Mouse (Mus musculus) c-Kit-positive CD71-positive TER-119-negative erythroid progenitor cells, embryonic 14.5 days (primary cell): ENCODE data around the gene Dcdc2b.

Experiments
- DNase-seq: peaks from one replicate; pipeline ENCODE4 v3.0.0-alpha.2; 2013; ENCODE audit warnings: low read depth

Gene Dcdc2b

GRCm38 (mm10) chr4:129577688-129578087 is 36.4 kb downstream of the Dcdc2b start:
- no peak for DNase-seq

GRCm38 (mm10) chr4:129576863-129577491 is 37.1 kb downstream of the Dcdc2b start:
- DNase-seq, result no peak

GRCm38 (mm10) chr4:129575171-129575844 is 38.7 kb downstream of the Dcdc2b start:
- no peak for DNase-seq

GRCm38 (mm10) chr4:129573430-129573829 is 40.6 kb downstream of the Dcdc2b start, which contains the start of gene Lck:
Gene Lck (minus strand): TSS chr4:129573641.
- DNase-seq, result no peak

GRCm38 (mm10) chr4:129573093-129573370 is 41.0 kb downstream of the Dcdc2b start:
- DNase-seq, result no peak

- no peak for DNase-seq
These were observed 41.6 kb downstream of the Dcdc2b start for GRCm38 (mm10) chr4:129572236-129573092.

GRCm38 (mm10) chr4:129571551-129572084 is 42.4 kb downstream of the Dcdc2b start:
- DNase-seq, result no peak

- no peak for DNase-seq
These were observed 44.0 kb downstream of the Dcdc2b start for GRCm38 (mm10) chr4:129570028-129570427.

- DNase-seq, result no peak
These were observed 45.7 kb downstream of the Dcdc2b start for GRCm38 (mm10) chr4:129568366-129568765.

GRCm38 (mm10) chr4:129565139-129565538 is 48.9 kb downstream of the Dcdc2b start:
- no peak for DNase-seq

GRCm38 (mm10) chr4:129563718-129564117 is 50.3 kb downstream of the Dcdc2b start:
- DNase-seq, result no peak

GRCm38 (mm10) chr4:129561184-129561583 is 52.9 kb downstream of the Dcdc2b start:
- no peak for DNase-seq
